Mouse (Mus musculus) kidney, adult 11 months (tissue): Measurements from ENCODE around the gene Isoc2b.
A peak's percentile ranks its signal among the peaks of the same experiment; 100 is the strongest.

Source experiments
- DNase-seq: peaks from one replicate; pipeline ENCODE4 v3.0.0; 2022

Isoc2b gene

GRCm38 (mm10) chr7:4865579-4866493 is 4.2 kb downstream of the Isoc2b start:
- DNase-seq = peak; percentile 98

GRCm38 (mm10) chr7:4865090-4865489 is 5.0 kb downstream of the Isoc2b start:
- DNase-seq = peak; percentile 58

- no peak for DNase-seq
These were observed 5.8 kb downstream of the Isoc2b start for GRCm38 (mm10) chr7:4864130-4864845.

- no peak for DNase-seq
These were observed 6.4 kb downstream of the Isoc2b start for GRCm38 (mm10) chr7:4863541-4864080.

- DNase-seq = peak; percentile 92
These were observed 7.0 kb downstream of the Isoc2b start for GRCm38 (mm10) chr7:4863041-4863440.

- DNase-seq = peak; percentile 68
These were observed 9.1 kb downstream of the Isoc2b start for GRCm38 (mm10) chr7:4860926-4861325.

GRCm38 (mm10) chr7:4859418-4859978 is 10.6 kb downstream of the Isoc2b start:
- no peak for DNase-seq

- no peak for DNase-seq
These were observed 12.7 kb downstream of the Isoc2b start for GRCm38 (mm10) chr7:4857321-4857720.

GRCm38 (mm10) chr7:4856508-4856907 is 13.6 kb downstream of the Isoc2b start:
- DNase-seq = no peak

GRCm38 (mm10) chr7:4853613-4854012 is 16.4 kb downstream of the Isoc2b start:
- no peak for DNase-seq

GRCm38 (mm10) chr7:4851315-4851688 is 18.8 kb downstream of the Isoc2b start:
- DNase-seq = no peak

GRCm38 (mm10) chr7:4850621-4851314 is 19.3 kb downstream of the Isoc2b start:
- no peak for DNase-seq

- DNase-seq = no peak
These were observed 20.7 kb downstream of the Isoc2b start for GRCm38 (mm10) chr7:4849372-4849771.

- peak; percentile 70 for DNase-seq
These were observed 25.1 kb downstream of the Isoc2b start for GRCm38 (mm10) chr7:4844917-4845309.

GRCm38 (mm10) chr7:4844245-4844916 is 25.7 kb downstream of the Isoc2b start, which contains the start of gene Shisa7:
Shisa7 (minus strand) TSS chr7:4844696.
- DNase-seq = no peak

- no peak for DNase-seq
These were observed 26.3 kb downstream of the Isoc2b start for GRCm38 (mm10) chr7:4843604-4844244.

- no peak for DNase-seq
These were observed 27.4 kb downstream of the Isoc2b start for GRCm38 (mm10) chr7:4842634-4843131.

GRCm38 (mm10) chr7:4842077-4842476 is 28.0 kb downstream of the Isoc2b start:
- DNase-seq = no peak

- DNase-seq = no peak
These were observed 32.4 kb downstream of the Isoc2b start for GRCm38 (mm10) chr7:4837639-4838038.

- peak; percentile 84 for DNase-seq
These were observed 33.7 kb downstream of the Isoc2b start for GRCm38 (mm10) chr7:4836351-4836792.

- DNase-seq = no peak
These were observed 34.3 kb downstream of the Isoc2b start for GRCm38 (mm10) chr7:4835631-4836327.
